Mouse (Mus musculus): ENCODE measurements around the gene Hopx. TPM values are rescaled to one million over a fixed set of nuclear protein-coding genes. Genes with fewer than 3 reads are reported as not detected.

Hopx gene
- total RNA-seq, 2 experiments from 2014 or later, result 6.4 TPM; not detected in 1

DNA sequence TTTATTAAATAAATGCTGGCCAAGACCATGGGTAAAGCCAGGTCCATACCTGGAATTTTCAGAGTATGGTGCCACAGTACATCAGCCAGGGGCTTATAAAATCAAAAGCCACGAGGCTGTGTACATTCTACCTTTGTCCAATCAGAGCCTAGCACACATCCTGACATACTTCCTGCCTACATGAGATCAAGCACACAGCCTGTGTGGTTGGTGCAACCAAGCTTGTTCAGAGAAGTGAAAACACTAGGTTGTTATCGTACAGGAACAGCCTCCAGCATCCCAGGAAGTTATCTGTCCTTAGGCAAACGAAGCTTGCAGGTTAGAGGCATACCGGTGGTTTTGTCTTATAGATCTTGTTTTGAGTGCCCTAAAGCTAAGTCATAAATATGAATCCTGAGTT is 19.5 kb upstream of the Hopx start:
- peak; percentile 94 for ATAC-seq (replicated peaks; ENCODE audit: low FRiP score, poor library complexity, severe bottlenecking)

DNA sequence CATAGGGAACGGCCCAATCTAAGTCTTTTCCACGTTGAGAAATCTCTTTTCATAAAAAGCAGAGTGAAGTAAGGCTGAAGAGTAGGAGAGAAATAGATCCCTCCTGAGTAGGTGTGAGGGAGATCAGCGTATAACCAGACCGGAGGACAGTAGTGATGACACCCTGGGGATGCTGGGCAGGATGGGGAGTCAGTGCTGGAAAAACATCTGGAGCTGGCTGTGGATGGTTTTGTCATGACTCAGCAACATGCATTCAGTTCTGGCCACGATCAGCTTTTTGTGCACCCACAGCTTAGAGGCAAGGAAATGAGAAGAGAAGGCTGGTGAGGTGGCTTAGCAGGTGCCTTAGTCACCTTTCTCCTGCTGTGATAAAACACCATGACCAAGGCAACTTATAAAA is 19.0 kb upstream of the Hopx start:
- ATAC-seq (replicated peaks; ENCODE audit: low FRiP score, poor library complexity, severe bottlenecking), result 0 out of 2 replicates have a peak, but pooled peaks have one; percentile 16

DNA sequence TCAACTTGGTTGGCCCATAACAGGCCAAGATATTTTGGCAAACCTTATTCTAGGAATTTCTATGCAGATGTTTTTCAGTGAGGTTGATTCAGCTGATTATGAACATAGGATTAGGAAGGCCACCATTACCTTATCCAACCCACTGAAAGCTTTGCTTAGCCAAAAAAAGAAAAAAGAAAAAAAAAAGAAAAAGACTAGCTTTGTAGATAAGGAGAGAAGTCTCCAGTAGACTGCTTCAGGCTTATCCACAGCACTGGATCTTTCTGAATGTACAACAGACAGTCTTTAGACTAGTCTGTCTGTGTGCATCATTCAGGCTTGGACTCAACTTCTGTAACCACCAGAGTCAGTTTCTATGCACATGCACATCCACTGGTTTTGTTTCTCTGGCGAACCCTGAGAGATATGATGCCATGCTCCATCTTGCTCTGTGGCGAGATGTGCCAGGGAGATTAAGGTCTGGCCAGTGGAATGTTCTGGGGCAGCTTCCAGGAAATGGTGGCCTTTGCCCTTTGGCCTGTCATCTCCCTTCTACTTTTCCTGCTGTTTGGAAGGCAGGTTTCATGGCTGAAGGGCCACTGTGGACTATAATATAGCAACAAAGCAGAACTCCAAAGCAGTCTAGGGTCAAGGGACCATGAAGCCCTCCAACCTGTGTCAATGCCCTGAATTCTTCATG is 17.7 kb upstream of the Hopx start:
- ATAC-seq (replicated peaks; ENCODE audit: low FRiP score, poor library complexity, severe bottlenecking), result no peak

DNA sequence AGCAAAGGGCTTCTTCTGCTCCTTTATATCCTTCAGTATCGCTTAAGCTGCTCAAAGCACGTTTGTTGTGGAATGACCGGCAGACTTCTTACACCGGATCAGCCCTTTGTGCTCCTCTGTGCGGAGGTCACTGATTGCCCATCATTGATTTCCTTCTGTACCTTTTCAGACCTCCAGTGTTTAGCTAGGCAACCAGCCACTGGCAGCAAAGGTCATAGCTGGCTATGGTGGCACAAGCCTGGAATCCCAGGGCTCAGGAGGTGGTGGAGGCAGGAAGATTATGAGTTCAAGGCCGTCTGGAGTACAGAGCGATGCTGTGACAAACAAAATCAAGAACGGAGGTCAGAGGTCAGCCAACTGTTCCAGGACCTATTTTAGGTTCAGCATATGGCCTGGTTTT is 17.0 kb upstream of the Hopx start:
- no peak for ATAC-seq (replicated peaks; ENCODE audit: low FRiP score, poor library complexity, severe bottlenecking)

DNA sequence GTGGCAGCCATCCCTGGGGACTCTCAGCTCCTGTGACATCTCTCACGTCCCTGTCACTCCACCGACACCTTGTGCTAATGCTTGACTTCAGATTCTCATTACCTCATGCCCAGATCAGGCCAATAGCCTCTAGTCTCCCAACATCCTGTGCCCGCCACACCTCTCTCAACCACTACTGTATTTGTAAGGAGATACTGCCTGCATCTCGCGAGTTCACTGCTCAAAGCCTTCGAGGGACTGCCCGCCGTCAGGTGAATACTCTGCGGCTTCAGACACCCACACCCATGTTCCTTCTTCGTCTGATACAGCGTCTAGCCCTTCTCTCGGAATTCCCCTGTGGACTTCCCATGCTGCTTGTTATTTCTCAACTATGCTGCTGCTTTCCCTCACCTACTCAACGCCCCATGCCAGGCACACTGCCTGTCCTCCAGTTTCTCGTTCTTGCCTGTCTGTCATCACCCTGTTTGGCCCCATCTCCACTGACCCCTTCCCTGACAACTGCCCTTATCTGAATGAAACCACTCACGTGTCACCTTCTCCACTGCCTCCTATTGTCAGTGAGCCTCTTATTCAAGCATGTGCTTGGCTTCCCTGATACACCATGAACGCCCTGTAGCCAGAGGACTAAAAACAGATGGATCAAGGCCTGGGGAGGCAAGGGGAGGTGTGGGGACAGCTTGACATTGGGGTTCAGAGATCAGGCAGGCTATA is 15.5 kb upstream of the Hopx start:
- no peak for ATAC-seq (replicated peaks; ENCODE audit: low FRiP score, poor library complexity, severe bottlenecking)

DNA sequence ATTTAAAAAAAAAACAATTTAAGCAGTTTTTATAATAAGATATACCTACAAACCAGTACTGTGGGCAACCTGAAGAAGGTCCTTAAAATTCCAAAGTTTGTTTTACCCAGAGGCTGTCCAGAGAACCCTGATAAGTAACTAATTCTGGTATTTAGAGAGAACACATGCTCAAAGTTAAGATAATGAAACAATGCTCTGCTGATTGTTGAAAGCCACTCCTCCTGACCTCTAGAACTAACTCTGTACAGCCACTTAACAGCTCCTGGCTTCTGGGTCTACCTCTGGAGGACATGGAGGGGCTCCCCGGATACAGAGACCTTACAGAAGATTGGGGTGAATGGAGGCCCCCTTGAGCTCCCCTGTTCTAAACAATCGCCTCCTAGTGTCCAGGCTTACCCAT is 15.0 kb upstream of the Hopx start:
- no peak for ATAC-seq (replicated peaks; ENCODE audit: low FRiP score, poor library complexity, severe bottlenecking)

DNA sequence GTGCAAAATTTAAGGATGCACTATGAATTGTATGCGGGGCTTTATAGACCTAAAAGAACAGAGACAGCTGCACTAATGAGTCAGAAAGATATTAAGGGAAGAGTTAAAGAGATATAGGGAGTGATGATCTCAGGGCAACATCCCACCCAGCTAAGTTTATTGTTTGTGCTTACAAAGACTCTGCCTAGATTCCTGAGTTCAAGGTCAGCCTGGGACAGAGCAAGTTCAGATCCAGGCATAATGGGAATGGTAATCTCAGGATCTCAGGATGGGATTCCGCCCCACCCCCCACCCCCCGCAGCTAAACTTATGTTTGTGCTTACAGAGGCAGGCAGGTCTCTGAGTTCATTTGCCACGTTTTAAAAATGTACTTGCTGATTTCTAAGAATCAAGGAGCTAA is 13.9 kb upstream of the Hopx start:
- no peak for ATAC-seq (replicated peaks; ENCODE audit: low FRiP score, poor library complexity, severe bottlenecking)

DNA sequence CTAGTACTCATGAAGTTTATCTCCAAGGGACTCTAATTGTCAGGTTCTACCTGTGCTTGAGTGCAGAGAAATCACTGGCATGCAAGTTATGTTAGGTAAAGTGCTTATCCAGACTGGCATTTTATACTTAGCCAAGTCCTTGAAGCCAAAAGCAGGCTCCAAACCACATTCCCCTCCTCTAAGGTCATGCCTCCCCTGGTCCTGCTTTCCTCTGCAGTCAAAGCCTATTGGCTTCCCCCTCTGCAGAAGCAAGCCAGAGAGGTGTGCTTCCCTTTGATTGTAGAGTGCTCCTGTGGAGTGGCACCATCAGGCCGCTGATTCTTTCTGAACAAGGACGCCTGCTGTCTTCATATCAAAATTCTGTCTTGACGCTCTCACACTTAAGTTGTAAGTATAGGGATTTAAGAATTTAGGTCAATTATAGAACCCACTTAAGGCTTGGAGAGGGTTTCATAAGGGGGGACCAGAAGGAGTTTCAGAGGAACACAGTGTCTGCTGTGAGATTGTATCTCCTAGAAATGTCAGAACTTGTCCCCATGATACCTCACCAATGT is 11.6 kb upstream of the Hopx start:
- ATAC-seq (replicated peaks; ENCODE audit: low FRiP score, poor library complexity, severe bottlenecking), result no peak

DNA sequence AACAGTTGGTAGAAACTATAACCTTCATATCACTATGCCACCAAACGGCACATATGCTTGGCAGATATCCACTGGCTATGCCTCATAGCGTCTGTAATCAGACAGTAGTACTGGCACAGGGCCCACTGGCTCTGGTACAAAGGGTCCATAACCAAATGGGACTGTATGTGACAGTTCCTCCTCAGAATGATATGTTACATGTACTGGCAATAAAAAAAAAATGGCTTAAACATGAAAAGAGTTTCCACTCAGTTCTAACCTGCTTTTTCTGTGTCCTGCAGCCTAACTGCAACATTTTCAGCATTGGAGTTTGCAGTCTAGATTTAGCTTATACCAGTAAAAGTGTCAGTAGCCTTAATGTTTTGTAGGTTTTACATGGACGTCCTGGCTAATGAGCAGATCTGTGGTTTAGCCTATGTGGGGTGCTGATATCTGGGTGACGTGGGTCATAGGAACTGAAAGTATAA is 9.9 kb upstream of the Hopx start:
- peak; percentile 60 for ATAC-seq (replicated peaks; ENCODE audit: low FRiP score, poor library complexity, severe bottlenecking)

DNA sequence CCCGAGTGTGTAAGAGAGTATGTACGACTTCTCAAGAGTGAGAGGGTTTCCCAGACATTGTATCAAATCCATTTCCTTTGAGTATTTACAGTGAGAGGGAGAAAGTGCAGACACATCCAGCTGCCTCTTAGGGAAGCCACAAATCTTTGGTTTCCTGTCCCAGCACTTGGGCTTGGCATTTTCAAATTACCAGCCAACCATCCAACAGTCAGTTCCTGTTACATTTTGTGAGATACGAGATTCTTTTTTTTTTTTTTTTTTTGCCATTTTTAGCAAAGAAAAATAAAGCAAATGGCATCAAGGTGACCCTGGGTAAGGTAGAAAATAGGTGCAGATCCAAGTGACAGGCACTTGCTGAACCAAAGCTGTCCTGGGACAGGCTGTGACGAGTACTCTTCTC is 9.2 kb upstream of the Hopx start:
- no peak for ATAC-seq (replicated peaks; ENCODE audit: low FRiP score, poor library complexity, severe bottlenecking)

DNA sequence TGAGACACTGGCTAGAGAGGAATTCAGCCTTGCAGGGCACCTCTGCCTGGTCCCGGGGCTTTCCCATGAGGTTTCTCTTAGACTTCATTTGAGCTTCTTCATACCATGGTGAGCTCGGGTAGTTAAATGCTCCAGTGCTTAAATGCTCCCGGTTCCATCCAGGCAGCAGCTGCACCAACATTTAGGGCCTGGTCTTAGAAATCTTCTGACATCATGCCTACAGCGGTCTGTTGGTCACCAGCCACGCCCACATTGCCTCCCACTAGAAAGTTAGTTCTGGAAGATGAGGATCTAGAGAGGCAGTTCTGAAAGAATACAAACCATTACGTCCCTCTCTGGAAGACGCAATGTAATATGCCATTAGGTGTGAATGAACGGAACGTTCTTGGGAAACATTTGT is 8.7 kb upstream of the Hopx start:
- 0 out of 2 replicates have a peak, but pooled peaks have one; percentile 24 for ATAC-seq (replicated peaks; ENCODE audit: low FRiP score, poor library complexity, severe bottlenecking)

DNA sequence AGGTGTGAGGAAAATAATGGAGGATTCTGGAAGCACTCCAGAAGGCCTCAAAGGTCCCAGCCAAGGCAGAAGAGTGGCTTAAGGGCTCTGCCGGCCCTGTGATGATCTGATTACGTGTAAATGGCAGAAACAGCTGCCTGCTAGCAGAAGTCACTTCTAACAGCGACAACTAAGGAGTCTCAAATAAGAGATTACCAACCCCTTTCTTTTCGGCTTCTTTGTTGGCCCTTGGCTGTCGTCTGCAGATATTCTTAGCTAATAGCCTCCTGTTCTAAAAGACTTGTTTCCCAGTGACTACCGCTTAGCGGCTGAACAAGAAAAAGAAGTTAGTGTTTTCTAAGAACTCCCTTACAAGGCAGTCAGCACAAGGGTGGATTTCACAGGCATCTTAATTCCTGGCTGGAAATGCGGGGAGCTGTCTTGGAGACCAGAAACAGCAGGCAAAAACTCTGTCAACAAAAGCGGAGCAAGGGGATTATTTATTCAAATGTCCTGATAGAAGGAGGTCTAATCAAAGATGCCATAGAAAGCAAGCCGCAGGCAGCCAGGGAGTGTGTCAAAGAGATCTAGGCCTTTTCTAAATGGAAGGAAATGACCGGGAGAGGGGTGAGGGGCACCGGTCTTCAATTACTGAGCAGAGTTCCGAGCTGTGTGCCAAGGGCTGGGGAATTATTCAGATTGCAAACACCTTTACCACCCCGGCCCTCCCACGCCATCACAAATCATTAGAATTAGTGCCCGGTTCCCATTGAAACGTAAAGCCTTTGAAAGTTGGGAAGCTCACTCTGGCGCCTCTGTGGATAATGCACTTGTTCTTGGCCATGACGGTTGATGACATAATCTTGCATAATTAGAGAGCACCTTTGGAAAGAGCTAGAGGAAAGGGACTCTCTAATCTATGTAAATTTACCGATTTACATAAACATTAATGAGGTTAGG is 7.6 kb upstream of the Hopx start:
- ATAC-seq (replicated peaks; ENCODE audit: low FRiP score, poor library complexity, severe bottlenecking), result no peak

DNA sequence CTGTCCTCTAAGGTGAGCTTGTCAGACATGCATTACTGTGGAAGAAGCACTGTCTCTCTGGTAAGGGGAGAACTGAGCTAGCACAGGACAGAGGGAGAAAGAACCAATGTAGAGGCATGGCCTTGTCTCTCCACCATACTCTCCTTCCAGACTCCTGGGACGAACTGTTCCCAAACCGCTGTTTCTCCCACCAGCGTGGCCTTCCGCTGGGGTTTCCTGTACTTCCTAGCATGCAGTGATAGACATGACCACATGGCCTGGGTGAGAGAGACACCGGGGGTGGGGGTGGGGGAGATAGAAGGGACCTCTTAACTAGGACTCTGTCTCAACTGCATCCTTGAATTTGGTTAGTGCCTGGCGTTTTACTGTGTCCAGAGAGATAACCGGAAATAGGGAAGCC is 5.8 kb upstream of the Hopx start:
- no peak for ATAC-seq (replicated peaks; ENCODE audit: low FRiP score, poor library complexity, severe bottlenecking)

DNA sequence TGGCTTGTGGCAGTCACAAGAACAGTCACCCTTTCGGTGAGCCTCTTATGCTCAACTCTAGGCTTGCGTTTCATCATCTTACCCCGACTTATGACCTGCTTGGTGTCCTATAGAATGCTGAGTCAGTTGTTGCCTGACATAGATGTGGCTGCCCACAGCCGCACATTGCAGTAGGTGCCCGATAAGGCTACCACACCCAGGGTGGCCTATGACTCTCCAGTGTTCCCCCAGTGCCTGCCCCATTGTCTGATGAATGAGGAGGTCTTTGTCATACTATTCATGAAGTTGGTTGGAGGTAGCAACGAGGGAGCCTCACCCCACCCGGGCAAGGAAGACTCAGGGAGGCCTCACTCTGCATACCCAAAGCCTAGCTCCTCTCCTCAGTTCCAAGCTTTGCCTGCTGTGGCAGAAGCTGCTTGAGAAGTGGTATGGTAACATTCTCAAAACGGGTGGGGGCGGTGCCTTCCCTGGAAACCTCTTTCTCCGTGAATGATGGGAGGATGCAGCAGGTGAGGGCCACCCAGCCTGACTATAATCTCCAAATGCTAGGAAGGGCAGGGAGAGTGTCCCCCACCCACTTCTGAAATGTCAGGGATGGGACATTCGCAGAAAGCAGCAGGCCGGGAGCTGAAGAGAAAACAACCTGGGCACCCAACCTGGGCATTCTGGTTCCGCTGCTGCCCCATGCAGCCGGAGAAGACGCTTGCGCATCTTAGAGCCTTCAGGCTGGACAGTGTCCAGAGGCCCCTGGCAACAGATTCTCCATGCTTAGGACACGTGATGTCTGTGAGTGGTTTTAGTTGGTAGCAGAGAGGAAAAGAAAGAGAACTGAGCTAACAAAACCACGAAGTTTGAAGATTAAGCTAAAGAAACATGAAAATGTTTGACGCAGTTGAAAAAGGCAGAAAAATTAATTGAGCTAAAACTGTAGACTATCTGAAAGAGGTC is 4.8 kb upstream of the Hopx start:
- ATAC-seq (replicated peaks; ENCODE audit: low FRiP score, poor library complexity, severe bottlenecking), result peak; percentile 96

DNA sequence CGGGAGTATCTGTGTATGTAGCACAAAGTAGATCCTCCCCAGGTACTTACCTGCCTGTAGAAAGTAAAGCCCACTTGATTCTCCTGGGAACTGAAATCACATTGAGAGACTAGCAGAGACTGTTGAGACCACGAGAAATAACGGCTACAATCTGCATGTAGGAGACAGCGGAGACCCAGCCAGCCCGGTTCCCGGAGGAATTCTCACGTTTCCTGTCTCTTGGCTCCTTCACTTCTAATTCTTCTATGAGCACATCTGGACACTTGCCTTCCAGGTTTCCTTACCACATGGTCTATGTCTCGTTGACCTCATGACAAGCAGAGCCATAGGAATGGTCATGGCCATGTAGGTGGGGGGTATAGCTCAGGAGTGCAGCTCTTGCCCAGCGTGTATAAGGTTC is 811 bp upstream of the Hopx start:
- ATAC-seq (replicated peaks; ENCODE audit: low FRiP score, poor library complexity, severe bottlenecking), result no peak

DNA sequence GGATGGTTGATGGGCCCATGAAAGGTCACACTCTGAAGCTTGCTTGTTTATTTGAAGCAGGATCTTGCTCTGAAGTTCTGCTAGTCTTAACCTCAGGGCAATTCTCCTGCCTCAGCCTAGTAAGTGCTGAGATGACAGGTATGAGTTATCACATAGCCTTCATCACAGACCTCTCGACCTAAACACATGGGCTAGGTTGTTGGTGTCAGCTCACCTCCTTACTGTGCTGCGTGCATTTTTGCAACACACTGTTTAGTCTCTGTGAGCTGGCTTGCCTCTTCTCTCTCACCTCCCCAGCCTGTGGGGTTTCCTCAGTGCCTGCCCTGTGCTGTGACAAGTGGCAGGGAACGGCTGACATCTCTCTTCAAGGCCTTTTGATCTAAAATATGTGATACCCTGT is 1.1 kb downstream of the Hopx start:
- ATAC-seq (replicated peaks; ENCODE audit: low FRiP score, poor library complexity, severe bottlenecking), result no peak

DNA sequence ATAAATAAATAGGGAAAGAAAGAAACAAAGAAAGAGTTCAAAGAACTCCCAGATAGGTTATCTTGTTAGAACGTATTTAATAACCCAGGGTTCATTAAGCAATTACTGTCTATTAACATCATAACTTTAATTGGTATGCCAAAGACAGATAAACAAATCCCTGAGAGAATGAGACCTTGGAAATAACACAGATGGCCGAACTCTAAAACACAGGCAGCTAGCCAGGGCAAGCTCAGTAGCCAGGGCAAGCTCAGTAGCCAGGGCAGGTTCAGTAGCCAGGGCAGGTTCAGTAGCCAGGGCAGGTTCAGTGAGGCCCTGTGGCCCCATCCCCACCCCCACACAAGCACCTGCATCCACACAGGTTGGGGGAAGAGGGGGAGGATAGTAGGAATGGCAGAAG is 2.9 kb downstream of the Hopx start:
- ATAC-seq (replicated peaks; ENCODE audit: low FRiP score, poor library complexity, severe bottlenecking), result no peak

DNA sequence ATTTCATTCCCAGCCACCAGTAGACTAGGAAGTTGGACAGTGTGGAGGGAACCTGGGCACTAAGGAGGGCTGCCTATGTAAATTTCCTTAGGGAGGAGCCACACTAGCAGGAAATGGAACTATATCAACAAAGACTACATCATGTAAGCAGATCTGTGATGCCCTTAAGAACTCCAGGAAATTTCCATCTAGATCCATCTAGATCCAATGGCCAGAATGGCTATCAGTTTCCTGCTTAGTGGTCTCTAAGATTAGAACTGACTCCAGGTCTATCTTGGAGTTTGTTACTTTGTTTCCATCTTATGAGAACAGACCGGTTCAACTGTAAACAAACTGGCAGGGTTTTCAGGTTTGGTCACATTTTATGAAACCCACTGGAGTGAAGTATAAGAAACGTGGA is 5.1 kb downstream of the Hopx start:
- ATAC-seq (replicated peaks; ENCODE audit: low FRiP score, poor library complexity, severe bottlenecking), result no peak

DNA sequence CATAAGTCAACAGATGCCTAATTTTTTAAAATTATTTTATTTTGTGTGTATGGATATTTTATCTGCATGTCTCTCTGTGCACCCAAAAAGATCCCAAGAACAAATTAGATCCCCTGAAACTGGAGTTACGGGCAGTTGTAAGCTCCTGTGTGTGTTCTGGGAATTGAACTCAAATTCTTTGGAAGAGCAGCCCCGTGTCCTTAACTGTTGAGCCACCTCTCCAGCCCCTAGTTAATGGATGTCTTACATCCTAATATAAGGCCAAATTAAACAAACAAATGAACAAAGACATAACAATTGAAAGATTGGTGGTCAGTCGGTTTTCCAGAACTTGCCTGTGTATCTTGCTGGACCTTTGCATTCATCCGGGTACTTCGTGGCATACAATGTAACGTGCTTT is 6.1 kb downstream of the Hopx start:
- ATAC-seq (replicated peaks; ENCODE audit: low FRiP score, poor library complexity, severe bottlenecking), result no peak
